Mouse (Mus musculus): ENCODE measurements around the gene Cdkal1.

GRCm38 (mm10) chr13:29232681-29233080, 622.8 kb downstream of the Cdkal1 start:
- TF ChIP-seq CTCF (IDR thresholded peaks at IDR 0.05), result no peak
- no peak for TF ChIP-seq POLR2A (IDR thresholded peaks at IDR 0.05; ENCODE audit: insufficient read depth, low read depth, low read length)
